Mouse (Mus musculus) lung, postnatal 14 days (tissue): Measurements from ENCODE around the gene Gopc.
"Not testable (repeated sequence)": the region's sequence is repeated elsewhere in the genome, so short reads cannot be mapped to it uniquely, and the experiment has no call there.

ENCODE experiments used
- DNase-seq: peaks from one replicate; pipeline ENCODE4 v3.0.0; 2021

Gopc gene

DNA sequence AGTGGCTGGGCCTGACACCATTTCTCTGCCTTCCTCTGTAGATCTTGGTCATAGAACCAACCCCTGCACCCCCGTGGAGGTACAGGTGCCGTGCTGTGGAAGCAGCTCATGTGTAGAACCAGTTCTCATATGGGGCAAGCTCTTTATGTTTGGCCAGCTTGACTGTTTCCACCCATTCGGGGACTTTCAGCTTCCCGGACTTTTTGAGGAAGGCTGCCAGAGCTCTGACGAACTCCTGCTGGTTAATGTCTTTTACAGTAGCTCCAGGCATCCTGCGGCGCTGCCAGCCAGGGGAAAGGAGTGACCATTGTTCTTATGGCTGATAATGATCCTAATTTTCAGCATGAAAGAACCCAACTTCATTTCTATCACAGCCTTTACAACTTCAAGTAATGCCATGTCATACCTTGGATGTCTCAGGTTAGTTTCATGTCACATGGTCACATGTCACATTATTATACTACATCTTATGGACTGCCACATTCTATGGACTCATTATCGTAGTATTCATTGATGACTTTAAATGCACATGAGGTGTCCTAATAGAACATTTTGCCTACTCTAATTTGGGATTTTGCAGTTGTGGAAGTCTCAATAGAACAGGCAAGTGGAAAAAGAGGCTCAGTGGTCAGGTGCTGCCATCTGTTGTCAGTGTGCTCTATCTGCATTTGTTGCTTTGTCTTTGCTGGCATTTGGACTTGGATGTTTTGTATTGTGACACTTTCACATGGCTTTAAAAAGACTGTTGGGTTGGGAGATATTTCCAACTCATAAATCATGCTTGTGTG lies 3.1 kb upstream of the Gopc start:
- DNase-seq, result peak; percentile 68

DNA sequence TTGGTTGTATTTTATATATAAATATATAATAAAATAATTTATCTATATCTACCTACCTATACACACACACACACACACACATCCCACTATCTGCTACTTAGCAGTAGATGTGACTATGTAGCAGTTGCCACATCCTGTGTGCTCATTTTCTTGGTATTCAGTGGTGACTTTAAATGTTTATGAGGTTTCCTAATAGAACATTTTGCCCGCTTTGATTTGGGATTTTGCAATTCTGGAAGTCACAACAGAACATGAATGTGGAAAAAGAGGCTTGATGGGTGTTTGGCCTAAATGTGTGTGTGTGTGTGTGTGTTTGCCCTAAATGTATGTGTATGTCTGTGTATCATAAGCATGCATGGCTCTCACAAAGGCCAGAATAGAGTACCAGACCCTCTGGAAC lies 1.6 kb upstream of the Gopc start:
- no peak for DNase-seq

DNA sequence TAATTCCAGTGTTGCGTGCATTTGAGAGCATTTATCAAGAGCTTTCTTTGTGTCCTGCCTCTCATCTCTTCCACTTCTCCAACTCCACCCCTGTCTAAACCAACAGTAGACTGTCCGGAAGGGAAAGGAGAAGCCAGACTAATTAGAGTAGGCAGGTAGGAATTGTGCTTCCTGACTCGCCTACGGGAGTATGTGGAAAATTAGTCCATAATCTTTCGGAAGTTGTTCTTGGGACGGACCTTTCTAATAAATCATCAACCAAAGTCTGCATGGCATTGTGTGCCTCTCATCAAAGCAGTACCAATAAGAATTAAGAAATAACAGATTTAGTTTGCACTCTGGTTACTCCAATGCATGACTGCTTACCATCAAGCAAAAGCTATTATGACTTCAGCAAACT lies 1.1 kb upstream of the Gopc start:
- DNase-seq, result no peak

DNA sequence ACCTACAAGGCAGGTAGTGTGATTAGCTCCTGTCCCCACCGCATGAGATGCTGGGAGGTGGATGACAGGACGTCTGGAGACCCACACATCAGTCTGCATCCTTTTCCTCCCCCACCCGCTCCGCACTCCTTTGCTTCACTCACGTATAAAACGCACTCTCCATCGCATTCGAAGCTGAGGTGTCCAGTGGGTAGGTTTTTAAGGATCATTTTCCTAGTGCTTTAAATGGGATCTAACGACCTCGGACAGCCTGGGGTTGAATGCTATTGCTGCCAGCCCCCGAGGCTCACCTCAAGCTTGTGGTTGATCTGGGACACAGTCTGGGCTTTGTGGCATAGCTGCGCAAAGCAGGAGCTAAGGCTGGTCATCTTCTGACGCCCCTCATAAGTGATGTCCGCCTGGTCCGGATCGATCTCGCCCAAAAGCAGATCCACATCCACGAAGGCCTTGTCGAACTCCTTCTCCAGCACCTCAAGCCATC lies 563 bp downstream of the Gopc start:
- no peak for DNase-seq

DNA sequence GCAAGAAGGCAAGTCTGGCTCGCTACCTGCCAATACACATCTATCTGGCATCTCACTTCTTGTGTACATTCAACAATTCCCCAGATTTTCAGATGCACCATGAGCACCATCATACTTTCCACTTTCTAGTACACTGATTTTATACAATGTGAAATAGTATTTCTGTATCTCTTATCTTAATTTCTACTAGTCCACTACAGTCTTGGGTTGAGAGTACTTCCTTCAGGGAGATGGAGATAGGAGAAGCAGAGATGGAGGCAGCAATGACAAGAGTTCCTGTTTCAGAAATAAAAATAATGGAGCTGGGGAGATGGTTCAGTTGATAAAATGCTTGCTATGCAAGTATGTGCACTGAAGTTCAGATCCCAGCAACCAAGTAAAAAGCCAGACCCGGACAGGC lies 4.1 kb downstream of the Gopc start:
- DNase-seq, result no peak

DNA sequence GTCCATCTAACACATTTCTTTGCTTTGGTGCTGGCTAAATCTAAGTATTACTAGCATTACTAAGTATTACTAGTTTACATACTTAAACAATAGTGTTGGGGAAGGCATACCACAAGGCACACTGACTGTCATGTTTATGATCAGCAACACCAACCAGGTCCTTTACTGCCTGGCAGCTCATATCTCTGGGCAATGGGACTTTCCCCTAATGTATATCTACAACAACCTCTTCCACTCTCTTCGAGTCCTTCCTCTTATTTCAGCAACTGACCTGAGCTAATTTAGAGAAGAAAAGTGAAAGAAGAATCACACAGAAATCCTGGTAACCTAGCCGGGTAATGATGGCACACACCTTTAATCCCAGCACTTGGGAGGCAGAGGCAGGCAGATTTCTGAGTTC lies 5.5 kb downstream of the Gopc start:
- DNase-seq, result no peak

DNA sequence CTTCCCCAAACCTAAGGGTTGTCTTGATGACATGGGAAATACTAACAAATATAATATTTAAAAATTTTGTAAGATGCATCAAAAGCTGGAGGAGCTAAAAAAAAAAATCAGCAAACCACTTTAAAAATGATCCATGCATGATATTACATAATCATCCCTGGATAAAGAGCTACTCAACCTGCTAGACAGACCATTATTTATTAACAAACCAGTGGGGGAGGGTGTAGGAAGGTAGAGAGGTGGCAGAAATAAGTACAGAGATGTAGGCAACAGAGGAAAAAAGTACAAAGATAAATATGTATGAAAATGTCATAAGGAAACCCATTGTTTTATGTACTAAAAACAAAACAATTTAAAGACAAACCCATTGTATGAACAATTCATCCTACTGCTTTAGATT lies 7.3 kb downstream of the Gopc start:
- DNase-seq, result no peak

DNA sequence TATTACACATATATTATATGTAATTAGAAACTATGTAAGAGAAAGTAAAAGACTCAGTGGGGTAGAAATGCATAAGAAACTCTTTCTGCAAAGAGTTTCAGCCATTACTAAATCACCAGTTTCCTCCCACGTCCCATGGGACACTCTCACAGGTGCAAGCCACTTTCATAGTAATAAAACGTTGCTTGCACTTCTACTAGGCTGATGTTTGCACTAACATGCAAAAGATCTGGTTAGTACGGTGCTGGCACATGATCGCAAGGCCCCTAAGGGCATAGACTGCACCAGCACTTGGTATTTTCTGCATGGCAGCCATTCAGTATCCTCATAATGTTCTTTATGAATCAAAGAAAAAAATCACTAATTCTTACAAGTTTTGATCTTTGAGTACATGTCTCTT lies 8.1 kb downstream of the Gopc start:
- DNase-seq, result no peak

DNA sequence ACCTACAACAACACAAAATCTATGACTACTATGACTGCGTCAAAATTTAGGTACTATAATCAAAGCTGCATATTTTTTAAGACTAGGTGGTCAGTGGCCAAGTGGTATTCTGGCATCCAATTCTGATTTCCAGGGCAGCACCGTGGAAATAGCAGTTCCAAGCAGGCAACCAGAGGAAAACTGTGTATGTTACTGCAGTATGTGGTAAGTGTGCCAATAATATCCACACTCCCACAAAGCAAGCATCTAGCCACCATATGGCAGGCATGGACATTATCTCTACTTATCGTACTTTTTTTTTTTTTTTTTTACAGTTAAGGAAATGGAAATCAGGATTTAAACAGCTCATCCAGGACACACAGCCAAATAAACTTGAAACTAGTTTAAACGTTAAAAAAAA lies 13.5 kb downstream of the Gopc start:
- DNase-seq, result no peak

DNA sequence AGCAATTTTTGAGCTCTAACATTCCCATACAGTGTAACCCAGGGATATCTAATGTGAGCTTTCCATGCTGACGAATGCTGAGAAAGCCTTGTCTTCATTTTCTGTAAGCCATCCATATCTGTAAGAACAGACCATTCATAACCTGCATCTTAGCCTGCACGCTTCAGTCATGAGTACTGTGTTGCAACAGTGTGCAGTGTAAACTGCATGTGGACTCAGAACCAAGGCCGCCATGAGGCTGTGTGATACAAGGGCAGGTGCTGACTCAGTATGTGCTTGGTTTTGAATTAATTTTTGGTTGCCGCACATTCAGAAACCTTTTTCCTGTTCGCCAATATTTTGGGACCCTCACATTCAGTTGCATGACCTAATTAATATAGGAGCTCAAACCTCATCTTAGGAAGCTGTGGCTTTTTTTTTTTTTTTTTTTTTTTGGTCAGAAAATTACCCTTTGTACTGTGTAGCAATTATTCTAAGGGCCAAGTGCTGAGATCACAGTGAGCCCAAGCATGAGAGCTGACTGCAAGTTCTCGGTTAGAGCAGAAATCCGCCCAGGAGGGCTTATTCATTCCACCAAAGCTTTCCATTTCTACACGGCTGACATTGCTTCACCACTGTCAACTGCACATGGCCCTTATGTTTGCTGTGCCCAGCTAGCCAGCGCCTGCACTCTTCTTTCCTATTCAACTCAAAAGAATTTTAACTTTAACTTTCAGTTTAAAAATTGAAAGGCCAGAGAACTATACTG lies 20.9 kb downstream of the Gopc start:
- no peak for DNase-seq

DNA sequence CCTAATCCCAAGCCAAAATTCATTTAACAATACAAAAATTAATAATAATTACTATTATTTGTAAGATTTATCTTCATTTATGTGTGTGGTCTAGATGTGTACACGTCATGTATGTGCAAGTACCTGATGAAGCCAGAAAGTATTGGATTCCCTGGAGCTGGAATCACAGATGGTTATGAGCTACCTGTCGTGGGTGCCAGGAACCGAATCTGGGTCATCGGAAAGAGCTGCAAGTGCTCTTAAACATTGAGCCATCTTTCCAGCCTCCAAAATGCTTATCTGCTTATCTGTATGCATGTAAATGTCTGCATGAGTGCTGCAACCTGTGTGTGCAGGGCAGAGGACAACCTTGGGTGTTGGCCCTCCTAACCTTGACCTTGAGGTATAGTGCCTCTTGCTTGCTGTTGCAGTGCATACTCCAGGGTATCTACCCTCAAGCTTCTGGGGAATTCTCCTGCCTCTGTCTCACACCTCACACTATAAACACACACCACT lies 21.6 kb downstream of the Gopc start:
- DNase-seq, result no peak

DNA sequence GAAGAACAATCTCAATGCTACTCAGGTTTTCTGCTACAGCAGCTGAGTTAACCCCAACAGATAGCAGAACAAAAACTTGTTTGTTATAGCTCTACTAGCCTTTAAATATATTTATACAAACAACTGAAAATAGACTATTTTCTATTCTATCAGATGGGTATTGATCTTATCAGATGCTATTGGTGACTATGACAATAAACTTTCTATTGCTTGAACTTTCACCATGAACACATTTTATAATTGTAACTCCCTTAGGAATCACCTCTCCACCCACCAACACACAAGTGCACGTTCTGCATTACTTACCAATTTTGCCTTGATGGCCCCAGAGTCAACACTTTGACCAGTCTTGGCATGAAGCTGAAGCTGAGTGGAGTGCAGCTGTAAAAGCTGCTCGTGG lies 23.5 kb downstream of the Gopc start, which contains the start of gene Gm26741:
Gene Gm26741, plus strand, starts transcription at position 301 of the 400 bp plus-strand sequence.
- no peak for DNase-seq

DNA sequence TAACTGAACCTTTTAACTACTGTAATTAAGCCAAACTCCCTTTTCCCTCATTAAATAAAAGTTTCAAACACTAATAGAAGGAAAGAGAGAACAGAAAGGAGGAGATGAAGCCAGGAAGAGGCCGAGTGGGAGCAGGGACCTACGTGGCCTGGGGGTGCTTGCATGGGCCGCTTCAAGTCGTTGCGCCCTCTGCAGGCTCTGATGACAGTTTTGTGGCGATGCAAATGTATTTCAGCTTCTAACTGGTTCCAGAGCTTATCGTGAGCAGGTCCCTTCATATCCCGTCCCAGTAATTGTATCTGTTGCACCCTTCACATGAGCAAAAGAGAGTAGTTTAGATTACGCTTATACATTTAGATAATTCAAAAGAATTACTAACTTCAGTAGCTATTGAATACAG lies 28.7 kb downstream of the Gopc start:
- peak; percentile 4 for DNase-seq

DNA sequence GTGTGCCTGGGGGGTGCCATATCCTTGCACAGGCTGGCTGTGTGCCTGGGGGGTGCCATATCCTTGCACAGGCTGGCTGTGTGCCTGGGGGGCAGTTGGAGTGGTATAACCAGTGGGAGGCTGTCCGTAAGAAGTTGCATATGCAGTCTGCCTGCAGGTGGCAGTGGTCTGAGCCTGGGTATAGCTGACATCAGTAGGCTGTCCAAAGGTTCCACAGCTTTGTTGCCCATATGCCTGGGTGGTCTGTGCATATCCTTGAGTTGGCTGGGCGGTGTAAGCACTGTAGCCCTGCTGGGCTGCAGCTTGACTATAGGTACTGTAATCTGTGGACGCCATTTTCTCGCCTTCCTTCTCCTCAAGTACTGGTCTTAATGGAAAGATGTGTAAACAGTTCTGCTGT lies 38.6 kb downstream of the Gopc start:
- not testable (repeated sequence) for DNase-seq

DNA sequence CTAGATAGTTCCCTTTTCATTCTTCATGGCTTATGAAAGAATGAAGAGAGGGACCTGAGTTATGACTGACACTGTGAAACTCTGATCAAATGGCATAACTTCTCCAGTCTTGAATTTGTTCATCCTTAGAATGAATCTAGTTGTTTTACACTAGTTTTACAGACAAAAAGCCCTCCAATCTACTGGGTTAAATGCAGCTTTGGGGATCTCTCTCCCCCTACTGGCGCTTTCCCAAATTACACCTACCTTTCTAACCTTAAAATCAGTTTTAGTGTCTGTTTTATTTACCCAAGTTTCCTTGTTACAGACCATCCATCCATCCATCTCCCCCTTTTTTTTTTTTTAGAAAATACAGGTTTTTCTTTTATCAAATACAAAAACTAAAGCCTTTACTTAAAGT lies 50.9 kb downstream of the Gopc start:
- peak; percentile 68 for DNase-seq

DNA sequence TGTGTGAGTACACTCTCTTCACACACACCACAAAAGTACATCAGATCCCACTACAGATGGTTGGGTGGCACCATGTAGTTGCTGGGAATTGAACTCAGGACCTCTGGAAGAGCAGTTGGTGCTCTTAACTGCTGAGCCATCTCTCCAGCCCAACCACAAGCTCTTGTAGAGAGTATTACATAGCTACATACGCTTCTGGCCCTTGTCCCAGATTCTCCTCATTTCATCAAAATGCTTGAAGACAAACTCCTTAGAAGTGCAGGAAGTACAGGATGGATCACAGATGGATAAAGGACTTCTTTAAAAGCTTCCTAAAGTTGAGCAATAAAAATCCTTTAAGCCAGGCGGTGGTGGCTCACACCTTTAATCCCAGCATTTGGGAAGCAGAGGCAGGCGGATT lies 60.0 kb downstream of the Gopc start:
- DNase-seq, result no peak

DNA sequence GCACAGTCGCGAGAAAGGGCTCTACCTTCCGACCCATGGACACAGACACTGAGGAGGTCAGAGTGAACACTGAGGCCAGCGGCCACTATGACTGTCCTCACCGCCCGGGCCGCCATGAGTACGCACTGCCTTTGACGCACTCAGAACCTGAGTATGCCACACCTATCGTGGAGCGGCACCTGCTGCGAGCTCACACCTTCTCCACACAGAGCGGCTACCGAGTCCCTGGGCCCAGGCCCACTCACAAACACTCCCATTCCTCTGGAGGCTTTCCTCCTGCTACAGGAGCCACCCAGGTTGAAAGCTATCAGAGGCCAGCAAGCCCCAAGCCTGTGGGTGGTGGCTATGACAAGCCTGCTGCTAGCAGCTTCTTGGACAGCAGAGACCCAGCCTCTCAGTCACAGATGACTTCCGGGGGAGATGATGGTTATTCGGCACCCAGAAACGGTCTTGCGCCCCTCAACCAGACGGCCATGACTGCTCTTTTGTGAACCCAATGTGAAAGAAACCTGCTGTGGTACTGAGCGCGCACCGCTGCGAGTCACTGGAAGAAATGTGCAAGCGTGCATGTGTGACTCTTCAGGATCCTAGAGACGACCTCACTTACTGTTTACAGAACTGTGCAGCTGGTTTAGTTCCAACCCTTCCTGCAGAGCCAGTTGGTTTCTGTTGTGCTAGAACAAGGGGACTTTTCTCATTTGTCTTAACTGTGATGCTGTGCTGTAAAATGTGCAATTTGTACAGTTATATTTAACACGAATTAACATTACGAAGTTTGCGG lies 62.2 kb downstream of the Gopc start:
- DNase-seq, result no peak

DNA sequence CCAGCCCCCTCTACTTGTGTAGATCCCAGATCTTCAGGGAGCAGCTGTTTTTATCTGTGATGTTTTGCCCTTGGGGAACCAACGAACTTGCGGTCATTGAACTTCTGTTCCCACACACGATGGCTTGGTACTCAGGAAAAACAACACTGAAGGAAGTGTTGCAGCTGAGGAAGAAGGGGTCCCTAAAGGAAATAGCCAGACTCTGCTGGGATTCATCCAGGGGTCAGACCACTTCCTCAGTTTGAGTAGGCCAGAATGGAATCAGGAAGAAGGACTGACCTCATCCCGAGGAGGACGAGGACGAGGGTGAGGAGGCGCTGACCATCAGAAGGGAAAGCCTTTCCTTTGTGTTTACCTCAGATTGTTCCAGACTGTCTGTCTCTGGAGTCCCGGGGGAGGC lies 72.7 kb downstream of the Gopc start:
- DNase-seq, result peak; percentile 37

DNA sequence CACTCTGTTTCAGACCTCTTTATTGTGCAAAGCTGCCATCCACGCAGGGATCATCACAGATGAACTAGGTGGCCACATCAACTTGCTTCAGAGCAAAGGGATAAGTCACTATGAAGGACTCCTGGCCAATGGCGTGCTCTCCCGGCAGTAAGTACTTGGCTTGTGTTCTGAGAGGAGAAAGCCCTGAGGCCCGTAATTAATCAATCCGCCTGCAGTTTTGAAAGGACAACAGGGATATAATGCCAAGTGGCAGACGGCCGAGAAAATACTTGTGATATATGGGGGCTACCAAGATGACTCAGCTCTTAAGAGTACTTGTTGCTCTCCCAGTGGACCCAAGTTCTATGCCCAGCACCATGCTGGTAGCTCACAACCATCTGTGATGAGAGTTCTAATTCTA lies 77.3 kb downstream of the Gopc start:
- DNase-seq, result no peak

DNA sequence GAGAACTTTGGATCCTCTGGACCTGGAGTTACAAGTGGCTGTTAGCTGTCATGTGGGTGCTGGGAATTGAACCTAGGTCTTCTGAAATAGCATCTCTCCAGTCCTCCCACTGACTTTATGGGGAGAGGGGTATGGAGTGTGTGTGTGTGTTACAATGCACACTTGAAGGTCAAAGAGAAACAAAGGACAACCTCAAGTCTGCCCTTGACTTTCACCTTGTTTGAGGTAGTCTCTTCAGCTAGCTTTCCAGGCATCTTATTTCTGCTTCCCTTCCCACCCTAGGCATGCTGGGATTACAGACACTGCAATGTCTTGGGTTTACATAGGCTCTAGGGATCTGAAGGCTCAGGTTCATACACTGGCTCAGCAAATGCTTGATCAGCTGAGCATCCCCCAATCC lies 79.7 kb downstream of the Gopc start:
- no peak for DNase-seq

DNA sequence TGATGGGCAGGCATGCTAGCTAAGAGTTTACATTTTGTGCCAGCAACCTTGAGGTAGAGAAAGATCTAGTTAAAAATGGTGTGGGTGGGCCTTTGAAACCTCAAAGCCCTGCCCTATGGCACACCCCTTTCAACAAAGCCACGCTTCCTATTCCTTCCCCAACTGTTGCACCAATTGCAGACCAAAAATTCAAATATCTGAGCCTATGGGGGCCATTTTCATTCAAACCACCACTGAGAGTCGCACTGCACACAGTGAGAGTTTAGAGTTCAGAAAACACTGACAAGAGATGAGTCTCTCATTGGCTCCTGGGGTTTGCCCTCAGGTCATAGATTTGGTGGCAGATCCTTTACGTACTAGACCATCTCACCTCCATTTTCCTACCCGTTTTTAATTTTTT lies 80.2 kb downstream of the Gopc start:
- DNase-seq, result no peak

DNA sequence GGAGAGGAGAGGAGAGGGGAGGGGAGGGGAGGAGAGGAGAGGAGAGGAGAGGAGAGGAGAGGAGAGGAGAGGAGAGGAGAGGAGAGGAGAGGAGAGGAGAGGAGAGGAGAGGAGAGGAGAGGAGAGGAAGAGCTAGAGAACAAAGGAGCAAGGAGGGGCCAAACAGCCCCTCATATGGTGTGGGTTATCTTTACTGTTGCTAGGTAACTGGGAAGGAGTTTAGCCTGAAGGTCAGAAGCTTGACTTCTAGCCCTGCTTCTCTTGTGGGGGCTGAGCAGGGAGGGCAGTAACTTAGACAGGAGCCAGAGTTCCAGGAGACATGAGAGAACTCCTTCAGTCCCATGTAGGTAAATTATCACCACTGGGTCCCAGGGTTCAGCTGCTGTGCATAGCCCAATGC lies 83.4 kb downstream of the Gopc start:
- not testable (repeated sequence) for DNase-seq

DNA sequence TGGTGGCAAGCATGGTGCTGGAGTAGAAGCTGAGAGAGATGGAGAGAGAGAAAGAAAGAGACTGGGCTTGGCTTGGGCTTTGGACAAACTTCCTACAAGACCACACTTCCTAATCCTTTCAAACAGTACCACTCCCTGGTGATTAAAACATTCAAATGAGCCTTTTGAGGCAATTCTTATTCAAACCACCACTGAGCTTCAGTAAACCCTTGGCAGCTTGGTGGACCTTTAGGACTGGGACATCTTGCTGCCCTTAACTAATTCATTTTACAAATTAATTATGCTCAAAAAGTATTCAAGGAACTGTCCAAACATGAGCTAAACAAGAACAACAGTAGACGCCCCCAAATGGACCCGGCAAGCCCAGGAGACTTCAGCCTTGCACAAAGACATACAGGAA lies 86.0 kb downstream of the Gopc start:
- no peak for DNase-seq
